Mouse (Mus musculus): ENCODE data around the gene Arhgap23. TPM values are rescaled to one million over a fixed set of nuclear protein-coding genes. Genes with fewer than 3 reads are reported as not detected.
A peak's percentile ranks its signal among the peaks of the same experiment; 100 is the strongest.

Arhgap23 gene
- polyA plus RNA-seq, 1 experiment from 2014 or later: 16.0 TPM

- CTCF ChIA-PET: no interaction called here
- DNase-seq (ENCODE audit: low read depth, low spot score) (no peak), ATAC-seq (no peak)
- TF ChIP-seq CTCF (IDR thresholded peaks at IDR 0.05): no peak
- POLR2A ChIA-PET: no interaction called here
- in situ Hi-C loops (cut with MboI; ENCODE audit: low pct_unique_long_range_greater_than_20kb): loop anchor here (5.0 kb wide), 1 partner anchor 94 kb away; no protein-coding TSS in a partner anchor
- H3K27me3 ChIP-seq: peaks cover 12% of the 10 kb centered on the region
Measured at GRCm38 (mm10) chr11:97528282-97528808, 113.0 kb downstream of the Arhgap23 start.

DNA sequence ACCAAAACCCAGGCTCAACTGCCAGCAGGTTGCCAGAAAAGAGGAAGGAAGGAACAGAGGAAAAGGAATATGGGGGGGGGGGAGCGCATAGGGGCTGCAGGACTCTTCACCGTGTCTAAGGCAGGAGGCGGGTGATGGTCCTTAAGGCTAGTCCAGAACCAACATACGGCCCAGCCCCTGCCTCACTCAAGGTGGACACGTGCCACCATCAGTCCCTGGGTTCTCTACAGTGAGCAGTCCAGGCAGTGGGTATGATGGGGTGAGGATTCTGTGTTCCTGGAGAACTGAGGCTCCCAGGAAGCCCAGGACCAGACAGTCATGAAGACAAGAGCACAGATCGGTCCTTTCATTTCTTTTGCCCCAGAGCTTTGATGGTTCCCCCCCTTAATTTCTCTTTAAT lies 114.7 kb downstream of the Arhgap23 start:
- in situ Hi-C loops (cut with MboI; ENCODE audit: low pct_unique_long_range_greater_than_20kb): no loop called here
- TF ChIP-seq CTCF (IDR thresholded peaks at IDR 0.05): no peak
- ATAC-seq (no peak), DNase-seq (ENCODE audit: low read depth, low spot score) (no peak)
- peaks cover 15% of the 10 kb centered on the region for H3K27me3 ChIP-seq
- CTCF ChIA-PET: interaction anchor here (1.2 kb wide), 1 partner anchor 9 kb away, joined by 3 read pairs; no protein-coding TSS in a partner anchor
- POLR2A ChIA-PET: interaction anchor here (0.6 kb wide), 1 partner anchor 28 kb away, joined by 4 read pairs; no protein-coding TSS in a partner anchor

- CTCF ChIA-PET: interaction anchor here (0.7 to 2.8 kb wide), 19 partner anchors 8 to 134 kb away, joined by 3 to 17 read pairs (median 6); partner anchors contain the start of gene Srcin1
- no peak for DNase-seq (ENCODE audit: low read depth, low spot score)
- POLR2A ChIA-PET: no interaction called here
- in situ Hi-C loops (cut with MboI; ENCODE audit: low pct_unique_long_range_greater_than_20kb): no loop called here
- TF ChIP-seq CTCF (IDR thresholded peaks at IDR 0.05): no peak
- no peak for ATAC-seq
- H3K27me3 ChIP-seq: peaks cover 21% of the 10 kb centered on the region
Measured at GRCm38 (mm10) chr11:97530961-97531360, 115.6 kb downstream of the Arhgap23 start.

DNA sequence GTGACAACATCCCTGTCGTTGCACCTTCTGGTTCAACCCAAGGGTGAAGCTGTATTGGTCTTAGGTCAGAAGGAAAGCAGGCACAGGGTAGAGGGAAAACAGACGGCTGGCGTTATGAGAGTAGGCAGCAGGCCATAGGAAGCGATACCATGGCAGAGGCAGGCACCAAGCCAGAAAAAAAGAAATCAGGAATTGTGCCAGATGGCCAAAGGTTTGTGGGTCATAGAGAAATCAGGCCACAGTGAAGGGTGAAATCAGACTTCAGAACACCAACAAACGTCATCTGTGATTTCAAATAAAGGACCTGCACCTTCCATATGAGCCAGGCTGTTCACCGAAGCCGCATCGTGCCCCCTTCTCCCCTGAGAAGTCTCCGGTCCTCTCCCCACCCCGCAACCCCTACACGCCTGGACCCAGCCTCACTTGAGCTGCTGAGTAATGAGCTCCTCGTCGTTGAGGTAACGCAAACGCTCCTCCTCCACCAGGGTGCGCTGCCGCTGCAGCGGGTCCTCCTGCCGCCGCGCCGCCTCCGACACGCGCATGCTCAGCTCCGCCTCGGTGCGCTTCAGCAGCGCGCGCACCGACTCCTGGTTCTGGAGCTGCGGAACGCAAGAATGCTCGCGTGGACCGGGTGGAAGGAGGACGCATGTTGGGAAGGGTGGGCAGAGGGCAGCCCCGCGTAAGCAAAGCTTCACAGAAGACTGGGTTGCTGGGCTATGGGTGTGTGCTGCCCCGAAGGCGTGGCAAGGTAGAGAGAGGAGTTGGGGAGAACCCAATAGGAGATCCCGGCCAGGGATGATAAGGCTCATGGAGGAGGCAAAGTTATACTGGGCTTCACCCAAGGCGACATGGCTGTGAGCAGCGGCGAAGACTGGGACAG lies 116.3 kb downstream of the Arhgap23 start:
- ChIA-PET CTCF (interaction anchor here (0.7 to 2.8 kb wide), 20 partner anchors 9 to 135 kb away, joined by 3 to 17 read pairs (median 6); partner anchors contain the start of gene Srcin1), POLR2A (interaction anchor here (0.6 to 0.8 kb wide), 2 partner anchors 45 to 226 kb away, joined by 3 read pairs; partner anchors contain the start of gene Srcin1)
- peak; percentile 100 for TF ChIP-seq CTCF (IDR thresholded peaks at IDR 0.05)
- H3K27me3 ChIP-seq: peaks cover 23% of the 10 kb centered on the region
- in situ Hi-C loops (cut with MboI; ENCODE audit: low pct_unique_long_range_greater_than_20kb): no loop called here
- DNase-seq (ENCODE audit: low read depth, low spot score) (no peak), ATAC-seq (peak; percentile 42)

GRCm38 (mm10) chr11:97532354-97532753 lies 117.0 kb downstream of the Arhgap23 start:
- in situ Hi-C loops (cut with MboI; ENCODE audit: low pct_unique_long_range_greater_than_20kb): no loop called here
- peaks cover 27% of the 10 kb centered on the region for H3K27me3 ChIP-seq
- CTCF ChIA-PET: interaction anchor here (0.8 to 2.8 kb wide), 17 partner anchors 9 to 136 kb away, joined by 3 to 17 read pairs (median 6); partner anchors contain the start of gene Srcin1
- no peak for TF ChIP-seq CTCF (IDR thresholded peaks at IDR 0.05)
- DNase-seq (ENCODE audit: low read depth, low spot score) (no peak), ATAC-seq (no peak)
- POLR2A ChIA-PET: interaction anchor here (0.8 kb wide), 1 partner anchor 44 kb away, joined by 3 read pairs; the partner anchor contains the start of gene Srcin1

GRCm38 (mm10) chr11:97532950-97533582 lies 117.7 kb downstream of the Arhgap23 start:
- POLR2A ChIA-PET: no interaction called here
- ATAC-seq (no peak), DNase-seq (ENCODE audit: low read depth, low spot score) (no peak)
- CTCF ChIA-PET: interaction anchor here (0.6 to 2.8 kb wide), 8 partner anchors 8 to 86 kb away, joined by 3 to 17 read pairs (median 8); partner anchors contain the start of gene Srcin1
- in situ Hi-C loops (cut with MboI; ENCODE audit: low pct_unique_long_range_greater_than_20kb): no loop called here
- TF ChIP-seq CTCF (IDR thresholded peaks at IDR 0.05): no peak
- peaks cover 30% of the 10 kb centered on the region for H3K27me3 ChIP-seq

DNA sequence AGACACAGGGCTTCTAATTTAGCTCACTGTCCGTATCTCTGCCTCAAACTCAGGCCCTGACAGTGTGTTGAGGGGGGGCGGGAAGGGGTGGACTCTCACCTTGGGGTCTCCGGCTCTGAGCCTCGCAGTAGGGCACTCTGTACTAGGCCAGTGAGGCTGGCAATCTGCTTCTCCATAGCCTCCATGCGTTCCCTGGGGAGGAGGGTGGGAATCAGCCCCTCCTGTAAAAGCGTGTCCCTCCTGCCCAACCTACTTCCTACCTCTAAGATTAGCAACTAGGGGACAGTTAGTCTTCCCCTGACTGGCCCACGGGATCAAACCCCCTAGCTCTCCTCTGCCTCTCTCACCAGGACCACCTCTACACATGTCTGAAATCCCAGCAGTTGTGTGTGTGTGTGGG lies 118.3 kb downstream of the Arhgap23 start:
- POLR2A ChIA-PET: no interaction called here
- TF ChIP-seq CTCF (IDR thresholded peaks at IDR 0.05): no peak
- in situ Hi-C loops (cut with MboI; ENCODE audit: low pct_unique_long_range_greater_than_20kb): no loop called here
- no peak for ATAC-seq
- no peak for DNase-seq (ENCODE audit: low read depth, low spot score)
- H3K27me3 ChIP-seq: peaks cover 32% of the 10 kb centered on the region
- CTCF ChIA-PET: interaction anchor here (0.6 to 2.8 kb wide), 5 partner anchors 7 to 85 kb away, joined by 3 to 17 read pairs (median 5); partner anchors contain the start of gene Srcin1

DNA sequence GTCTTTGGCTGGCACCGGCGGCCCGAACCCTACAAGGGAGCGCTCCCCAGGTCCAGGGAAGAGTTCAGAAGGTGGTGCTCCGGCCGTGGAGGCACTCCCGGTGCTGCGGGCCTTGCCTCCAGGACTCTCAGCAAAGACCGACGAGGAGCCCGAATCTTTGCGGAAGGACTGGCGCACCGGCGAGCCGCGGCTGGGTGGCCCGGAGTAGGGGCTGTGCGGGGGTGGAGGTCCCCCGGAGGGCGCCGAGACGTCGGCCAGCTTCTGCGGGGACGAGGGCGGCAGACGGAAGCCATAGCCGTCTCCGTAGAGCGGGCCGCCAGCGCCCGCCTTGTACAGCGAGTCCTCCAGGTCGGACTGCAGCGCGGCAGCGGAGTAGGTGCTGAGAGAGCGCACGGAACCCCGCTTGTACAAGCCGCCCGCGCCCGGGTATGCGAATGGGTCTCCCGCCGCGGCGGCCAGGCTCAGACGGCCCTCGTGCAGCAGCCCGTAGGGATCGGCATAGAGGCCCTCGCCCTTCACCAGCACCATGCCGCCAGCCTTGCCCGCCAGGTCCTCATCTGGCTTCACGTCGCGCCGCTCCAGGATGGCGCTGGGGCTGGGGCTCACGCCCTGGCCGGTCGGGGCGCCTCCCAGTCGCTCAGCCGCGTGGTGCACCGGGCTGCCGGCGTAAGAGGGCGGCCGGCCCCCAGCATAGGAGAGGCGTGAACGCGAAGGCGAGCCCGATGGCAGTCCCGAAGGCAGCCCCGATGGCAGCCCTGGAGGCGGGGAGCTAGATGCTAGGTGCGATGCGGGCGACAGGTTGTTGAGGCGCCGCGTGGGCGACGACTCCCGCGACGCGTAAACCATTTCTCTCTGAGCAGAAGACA lies 119.3 kb downstream of the Arhgap23 start:
- in situ Hi-C loops (cut with MboI; ENCODE audit: low pct_unique_long_range_greater_than_20kb): no loop called here
- ATAC-seq (no peak), DNase-seq (ENCODE audit: low read depth, low spot score) (no peak)
- CTCF ChIA-PET: no interaction called here
- POLR2A ChIA-PET: interaction anchor here (0.6 kb wide), 1 partner anchor 83 kb away, joined by 4 read pairs; no protein-coding TSS in a partner anchor
- no peak for TF ChIP-seq CTCF (IDR thresholded peaks at IDR 0.05)
- peaks cover 36% of the 10 kb centered on the region for H3K27me3 ChIP-seq

DNA sequence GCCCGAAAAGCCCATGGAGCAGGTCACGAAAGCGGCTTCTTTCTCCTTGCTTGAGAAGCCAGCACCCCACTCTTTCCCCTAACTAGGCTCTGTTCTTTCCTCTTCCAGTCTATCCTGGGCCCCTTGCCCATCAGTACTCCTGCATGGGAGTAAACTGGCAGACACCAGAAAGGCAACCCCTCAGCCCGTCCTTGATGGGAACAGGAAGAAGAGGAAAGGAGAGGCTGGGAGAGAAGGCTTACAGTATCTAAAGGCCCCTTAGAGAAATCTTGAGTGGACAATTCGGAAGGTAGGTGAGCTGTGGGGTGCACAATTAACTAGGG lies 119.9 kb downstream of the Arhgap23 start:
- ChIA-PET CTCF (no interaction called here), POLR2A (no interaction called here)
- DNase-seq (ENCODE audit: low read depth, low spot score) (no peak), ATAC-seq (no peak)
- peaks cover 36% of the 10 kb centered on the region for H3K27me3 ChIP-seq
- in situ Hi-C loops (cut with MboI; ENCODE audit: low pct_unique_long_range_greater_than_20kb): no loop called here
- TF ChIP-seq CTCF (IDR thresholded peaks at IDR 0.05): no peak

- in situ Hi-C loops (cut with MboI; ENCODE audit: low pct_unique_long_range_greater_than_20kb): no loop called here
- no peak for DNase-seq (ENCODE audit: low read depth, low spot score)
- peaks cover 36% of the 10 kb centered on the region for H3K27me3 ChIP-seq
- ChIA-PET CTCF (no interaction called here), POLR2A (no interaction called here)
- ATAC-seq: no peak
- TF ChIP-seq CTCF (IDR thresholded peaks at IDR 0.05): no peak
Measured at GRCm38 (mm10) chr11:97535660-97536059, 120.3 kb downstream of the Arhgap23 start.

All from Patski (cell line).